Mouse (Mus musculus) myocyte (in vitro differentiated cells): ENCODE measurements around the gene Mgat4a. TPM values are rescaled to one million over a fixed set of nuclear protein-coding genes. Genes with fewer than 3 reads are reported as not detected.
"Not testable (repeated sequence)": the region's sequence is repeated elsewhere in the genome, so short reads cannot be mapped to it uniquely, and the experiment has no call there.

Experiments used
- H3K27me3 ChIP-seq: one replicate; pipeline ENCODE4 v1.6.1; 2011; ENCODE audit not compliant: control insufficient read depth, insufficient read depth, insufficient read length
- H3K36me3 ChIP-seq: one replicate; pipeline ENCODE4 v1.6.1; 2011; ENCODE audit not compliant: control insufficient read depth, insufficient read depth
- H3K4me2 ChIP-seq: one replicate; pipeline ENCODE4 v1.6.1; 2011; ENCODE audit warnings: low read depth, control low read depth
- H3K4me3 ChIP-seq: one replicate; pipeline ENCODE4 v1.5.1; 2011; ENCODE audit warnings: mild to moderate bottlenecking, control low read depth, moderate library complexity
- H3K79me2 ChIP-seq: one replicate; pipeline ENCODE4 v1.6.1; 2011; ENCODE audit not compliant: control insufficient read depth, insufficient read depth
- H3ac ChIP-seq: one replicate; pipeline ENCODE4 v1.6.1; 2011; ENCODE audit not compliant: control insufficient read depth, insufficient read length
- CEBPB ChIP-seq: IDR thresholded peaks from 2 replicates; pipeline ENCODE4 v1.6.1; 2011; ENCODE audit warnings: mild to moderate bottlenecking, moderate library complexity; ENCODE audit not compliant: poor library complexity, insufficient read depth, severe bottlenecking
- E2F4 ChIP-seq: IDR thresholded peaks from one replicate; pipeline ENCODE4 v1.6.1; 2011; ENCODE audit warnings: mild to moderate bottlenecking, control low read depth, moderate library complexity; ENCODE audit not compliant: insufficient read depth
- MAX ChIP-seq: IDR thresholded peaks from one replicate; pipeline ENCODE4 v1.6.1; 2011; ENCODE audit warnings: low read depth, mild to moderate bottlenecking, control low read depth
- MYOD1 ChIP-seq, 3 experiments: IDR thresholded peaks; one replicate each; pipeline ENCODE4 v1.6.1; 2011; ENCODE audit warnings: control low read depth in 2 of 3, low read depth in 2 of 3, mild to moderate bottlenecking in 2 of 3, moderate library complexity in 1 of 3; ENCODE audit not compliant: insufficient read length in 2 of 3, control insufficient read depth in 1 of 3
- MYOG ChIP-seq, 3 experiments: IDR thresholded peaks; one replicate each; pipeline ENCODE4 v1.6.1; 2011; ENCODE audit warnings: control low read depth in 2 of 3, low read depth in 2 of 3, mild to moderate bottlenecking in 2 of 3; ENCODE audit not compliant: insufficient read length in 2 of 3, control insufficient read depth in 1 of 3, insufficient read depth in 1 of 3
- POLR2A ChIP-seq: IDR thresholded peaks from one replicate; pipeline ENCODE4 v1.6.1; 2011; ENCODE audit warnings: low read depth, mild to moderate bottlenecking, control low read depth, moderate library complexity; ENCODE audit not compliant: insufficient read length
- POLR2AphosphoS2 ChIP-seq: IDR thresholded peaks from one replicate; pipeline ENCODE4 v1.6.1; 2011; ENCODE audit warnings: low read depth, control low read depth; ENCODE audit not compliant: insufficient read length
- REST ChIP-seq: IDR thresholded peaks from one replicate; pipeline ENCODE4 v1.6.1; 2011; ENCODE audit warnings: mild to moderate bottlenecking, control low read depth, moderate library complexity; ENCODE audit not compliant: insufficient read depth, insufficient read length
- SRF ChIP-seq: IDR thresholded peaks from one replicate; pipeline ENCODE4 v1.6.1; 2011; ENCODE audit warnings: low read depth; ENCODE audit not compliant: control insufficient read depth, insufficient read length
- TCF12 ChIP-seq: IDR thresholded peaks from one replicate; pipeline ENCODE4 v1.6.1; 2011; ENCODE audit warnings: mild to moderate bottlenecking, control low read depth; ENCODE audit not compliant: poor library complexity, insufficient read depth, severe bottlenecking
- TCF3 ChIP-seq: IDR thresholded peaks from one replicate; pipeline ENCODE4 v1.6.1; 2011; ENCODE audit warnings: low read depth, control low read depth; ENCODE audit not compliant: insufficient read length
- USF1 ChIP-seq: IDR thresholded peaks from one replicate; pipeline ENCODE4 v1.6.1; 2011; ENCODE audit warnings: low read depth, mild to moderate bottlenecking, control low read depth, moderate library complexity
- polyA plus RNA-seq: library from polyadenylated mRNA; unstranded; fragments of >200 nt; fragmentation: generic; extraction: Trizol; gene quantifications from one replicate; pipeline ENCODE4 v1.2.1, GENCODE M21; 2012; ENCODE audit warnings: missing spikeins

The Mgat4a gene
- polyA plus RNA-seq, 1 experiment, result 0.01 TPM

- no peak overlapping the region for H3ac ChIP-seq
- no peak overlapping the region for H3K4me2 ChIP-seq
- TF ChIP-seq MAX, result no peak
- TF ChIP-seq SRF, result no peak
- no peak for TF ChIP-seq POLR2AphosphoS2
- TF ChIP-seq USF1, result no peak
- no peak for TF ChIP-seq POLR2A
- TF ChIP-seq TCF12, result no peak
- TF ChIP-seq E2F4, result no peak
- no peak for TF ChIP-seq MYOD1 (IDR thresholded peaks at IDR 0.05; ENCODE audit: control insufficient read depth in 1 of 3, insufficient read length in 2 of 3, low read depth in 2 of 3)
- TF ChIP-seq REST, result no peak
- TF ChIP-seq TCF3, result no peak
- no peak for TF ChIP-seq CEBPB
- TF ChIP-seq MYOG (IDR thresholded peaks at IDR 0.05; ENCODE audit: control insufficient read depth in 1 of 3, insufficient read depth in 1 of 3, insufficient read length in 2 of 3, low read depth in 2 of 3), result no peak
- no peaks in the 10 kb centered on the region for H3K79me2 ChIP-seq
- H3K27me3 ChIP-seq, result no peaks in the 10 kb centered on the region
- no peak overlapping the region for H3K4me3 ChIP-seq
- H3K36me3 ChIP-seq, result no peaks in the 10 kb centered on the region
Measured at GRCm38 (mm10) chr1:37503656-37504055, 37.2 kb downstream of the Mgat4a start.

- Histone ChIP-seq H3K36me3 (no peaks in the 10 kb centered on the region), H3K4me3 (no peak overlapping the region), H3K79me2 (no peaks in the 10 kb centered on the region), H3K27me3 (no peaks in the 10 kb centered on the region), H3ac (no peak overlapping the region), H3K4me2 (no peak overlapping the region)
- no peak for TF ChIP-seq MYOD1 (IDR thresholded peaks at IDR 0.05; ENCODE audit: control insufficient read depth in 1 of 3, insufficient read length in 2 of 3, low read depth in 2 of 3)
- no peak for TF ChIP-seq E2F4
- TF ChIP-seq USF1, result no peak
- TF ChIP-seq SRF, result no peak
- TF ChIP-seq TCF3, result no peak
- TF ChIP-seq MYOG (IDR thresholded peaks at IDR 0.05; ENCODE audit: control insufficient read depth in 1 of 3, insufficient read depth in 1 of 3, insufficient read length in 2 of 3, low read depth in 2 of 3), result no peak
- TF ChIP-seq POLR2AphosphoS2, result no peak
- no peak for TF ChIP-seq REST
- no peak for TF ChIP-seq POLR2A
Measured at GRCm38 (mm10) chr1:37502354-37502753, 38.5 kb downstream of the Mgat4a start.

- Histone ChIP-seq H3ac (no peak overlapping the region), H3K4me3 (no peak overlapping the region), H3K79me2 (no peaks in the 10 kb centered on the region), H3K4me2 (no peak overlapping the region), H3K36me3 (no peaks in the 10 kb centered on the region), H3K27me3 (no peaks in the 10 kb centered on the region)
- TF ChIP-seq USF1, result no peak
- TF ChIP-seq MAX, result no peak
- no peak for TF ChIP-seq CEBPB
- no peak for TF ChIP-seq REST
- TF ChIP-seq TCF3, result no peak
- TF ChIP-seq TCF12, result no peak
- no peak for TF ChIP-seq POLR2A
- no peak for TF ChIP-seq E2F4
- TF ChIP-seq MYOG (IDR thresholded peaks at IDR 0.05; ENCODE audit: control insufficient read depth in 1 of 3, insufficient read depth in 1 of 3, insufficient read length in 2 of 3, low read depth in 2 of 3), result no peak
- no peak for TF ChIP-seq SRF
- no peak for TF ChIP-seq POLR2AphosphoS2
- no peak for TF ChIP-seq MYOD1 (IDR thresholded peaks at IDR 0.05; ENCODE audit: control insufficient read depth in 1 of 3, insufficient read length in 2 of 3, low read depth in 2 of 3)
Measured at GRCm38 (mm10) chr1:37500723-37501122, 40.1 kb downstream of the Mgat4a start.

- not testable (repeated sequence) for H3K4me2 ChIP-seq, H3K36me3 ChIP-seq, H3ac ChIP-seq, H3K4me3 ChIP-seq, H3K79me2 ChIP-seq, H3K27me3 ChIP-seq
Measured at GRCm38 (mm10) chr1:37499395-37499794, 41.4 kb downstream of the Mgat4a start.

DNA sequence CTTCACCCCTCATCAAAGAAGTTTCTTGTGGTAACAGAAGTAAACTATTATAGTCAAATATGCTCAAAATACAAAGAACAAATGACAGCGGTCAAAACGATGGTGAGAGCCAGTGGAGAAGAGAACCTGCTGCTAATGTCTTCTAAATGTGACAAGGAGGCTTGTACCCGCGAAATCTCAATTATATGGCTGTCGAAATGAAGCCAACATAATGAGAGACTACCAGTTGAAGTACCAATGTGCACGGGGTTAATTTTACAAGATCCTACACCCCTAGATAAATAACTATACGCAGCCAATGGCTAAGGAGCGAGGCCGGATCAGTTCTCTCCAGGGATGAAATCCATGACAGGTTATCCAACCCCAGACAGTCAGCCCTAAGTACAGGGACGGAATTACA lies 41.9 kb downstream of the Mgat4a start:
- TF ChIP-seq SRF, result no peak
- no peak overlapping the region for H3K4me3 ChIP-seq
- no peaks in the 10 kb centered on the region for H3K27me3 ChIP-seq
- no peaks in the 10 kb centered on the region for H3K79me2 ChIP-seq
- H3K36me3 ChIP-seq, result no peaks in the 10 kb centered on the region
- H3ac ChIP-seq, result no peak overlapping the region
- H3K4me2 ChIP-seq, result no peak overlapping the region
